Mouse (Mus musculus): ENCODE data around the gene Sdsl. TPM values are rescaled to one million over a fixed set of nuclear protein-coding genes. Genes with fewer than 3 reads are reported as not detected.

Sdsl gene
- polyA plus RNA-seq, 1 experiment, result not detected

DNA sequence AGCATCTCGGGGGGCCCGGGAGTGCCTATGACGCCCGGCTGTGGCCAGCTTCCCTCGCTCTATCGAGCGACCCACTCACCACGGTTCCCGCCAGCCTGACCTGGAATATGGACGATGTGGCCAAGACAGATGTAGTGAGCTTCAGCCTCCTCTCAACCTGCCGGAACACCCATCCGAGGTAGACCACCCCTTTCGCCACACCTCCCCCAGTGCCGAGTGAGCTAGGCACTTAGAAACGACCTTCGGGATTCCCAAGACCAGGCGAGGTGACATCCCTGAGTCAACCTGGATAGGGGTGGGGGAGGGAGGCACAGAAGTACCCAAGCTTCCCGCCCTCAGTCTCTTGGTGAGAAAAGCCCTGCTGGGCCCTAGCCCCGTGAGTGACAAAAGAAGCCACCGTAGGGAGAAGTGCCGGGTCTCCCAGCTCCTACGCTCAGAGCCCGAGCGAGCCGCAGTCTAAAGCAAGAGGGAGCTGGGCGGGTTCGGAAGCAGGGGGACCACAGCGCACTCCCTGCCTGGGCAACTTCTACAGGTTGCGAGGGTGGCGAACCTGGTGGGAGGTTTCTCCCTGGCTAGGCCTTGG lies 41.5 kb downstream of the Sdsl start:
- Histone ChIP-seq H3K4me1 (ENCODE audit: control insufficient read depth, insufficient read depth, low read length) (peaks cover 7% of the 10 kb centered on the region; the same call in 1 of the 2 replicates), H3K27ac (ENCODE audit: insufficient read depth, low read depth, low read length) (no peak overlapping the region), H3K4me3 (ENCODE audit: insufficient read depth, low read depth, low read length) (no peak overlapping the region)
- WGBS, result 3% methylated on average over 30 of the region's 30 CpGs
- TF ChIP-seq CTCF (IDR thresholded peaks at IDR 0.05; ENCODE audit: insufficient read depth, low read depth, low read length) (no peak), POLR2A (IDR thresholded peaks at IDR 0.05; ENCODE audit: insufficient read depth, low read depth, low read length) (no peak)

DNA sequence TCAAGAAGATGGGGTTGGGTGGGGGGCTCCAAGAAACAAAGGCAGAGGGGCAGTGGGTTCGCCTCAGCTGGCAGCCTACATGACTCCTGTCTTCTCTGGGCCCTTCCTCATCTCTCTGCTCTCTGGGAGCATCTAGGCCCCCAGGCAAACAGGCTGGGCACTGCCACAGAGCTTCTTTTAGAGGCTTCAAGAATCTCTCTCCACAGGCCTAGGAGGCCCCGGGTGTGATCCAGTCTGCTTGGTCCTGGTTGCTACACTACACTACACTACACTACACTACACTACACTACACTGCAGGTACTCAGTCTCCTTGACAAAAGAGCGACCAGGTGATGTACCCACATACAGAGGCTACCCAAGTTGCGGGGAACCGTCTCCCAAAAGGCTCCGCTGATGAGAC lies 42.9 kb downstream of the Sdsl start:
- H3K4me3 ChIP-seq (ENCODE audit: insufficient read depth, low read depth, low read length), result no peak overlapping the region
- no peak for TF ChIP-seq CTCF (IDR thresholded peaks at IDR 0.05; ENCODE audit: insufficient read depth, low read depth, low read length)
- 21% methylated on average over 6 of the region's 6 CpGs for WGBS
- no peak overlapping the region for H3K27ac ChIP-seq (ENCODE audit: insufficient read depth, low read depth, low read length)
- H3K4me1 ChIP-seq (ENCODE audit: control insufficient read depth, insufficient read depth, low read length), result peaks cover 7% of the 10 kb centered on the region; the same call in 1 of the 2 replicates

GRCm38 (mm10) chr5:120428990-120429389 lies 43.6 kb downstream of the Sdsl start:
- TF ChIP-seq CTCF (IDR thresholded peaks at IDR 0.05; ENCODE audit: insufficient read depth, low read depth, low read length) (no peak), POLR2A (IDR thresholded peaks at IDR 0.05; ENCODE audit: insufficient read depth, low read depth, low read length) (no peak)
- Histone ChIP-seq H3K4me3 (ENCODE audit: insufficient read depth, low read depth, low read length) (no peak overlapping the region), H3K27ac (ENCODE audit: insufficient read depth, low read depth, low read length) (no peak overlapping the region), H3K4me1 (ENCODE audit: control insufficient read depth, insufficient read depth, low read length) (peaks cover 7% of the 10 kb centered on the region; the same call in 1 of the 2 replicates)
- WGBS, result 6% methylated on average over 5 of the region's 6 CpGs

GRCm38 (mm10) chr5:120428189-120428838 lies 44.3 kb downstream of the Sdsl start:
- TF ChIP-seq POLR2A (IDR thresholded peaks at IDR 0.05; ENCODE audit: insufficient read depth, low read depth, low read length) (no peak), CTCF (IDR thresholded peaks at IDR 0.05; ENCODE audit: insufficient read depth, low read depth, low read length) (no peak)
- no peak overlapping the region for H3K4me3 ChIP-seq (ENCODE audit: insufficient read depth, low read depth, low read length)

GRCm38 (mm10) chr5:120427451-120427938 lies 45.1 kb downstream of the Sdsl start:
- Histone ChIP-seq H3K27ac (ENCODE audit: insufficient read depth, low read depth, low read length) (no peak overlapping the region), H3K4me3 (ENCODE audit: insufficient read depth, low read depth, low read length) (no peak overlapping the region), H3K4me1 (ENCODE audit: control insufficient read depth, insufficient read depth, low read length) (peaks cover 7% of the 10 kb centered on the region; the same call in 1 of the 2 replicates)
- 1% methylated on average over 33 of the region's 33 CpGs for WGBS
- no peak for TF ChIP-seq POLR2A (IDR thresholded peaks at IDR 0.05; ENCODE audit: insufficient read depth, low read depth, low read length)
- TF ChIP-seq CTCF (IDR thresholded peaks at IDR 0.05; ENCODE audit: insufficient read depth, low read depth, low read length), result no peak

More at GRCm38 (mm10) chr5:120428189-120428838, 44.3 kb downstream of the Sdsl start:
- Histone ChIP-seq H3K4me1 (ENCODE audit: control insufficient read depth, insufficient read depth, low read length) (peaks cover 7% of the 10 kb centered on the region; the same call in 1 of the 2 replicates), H3K27ac (ENCODE audit: insufficient read depth, low read depth, low read length) (no peak overlapping the region)
- 5% methylated on average over 21 of the region's 21 CpGs for WGBS

DNA sequence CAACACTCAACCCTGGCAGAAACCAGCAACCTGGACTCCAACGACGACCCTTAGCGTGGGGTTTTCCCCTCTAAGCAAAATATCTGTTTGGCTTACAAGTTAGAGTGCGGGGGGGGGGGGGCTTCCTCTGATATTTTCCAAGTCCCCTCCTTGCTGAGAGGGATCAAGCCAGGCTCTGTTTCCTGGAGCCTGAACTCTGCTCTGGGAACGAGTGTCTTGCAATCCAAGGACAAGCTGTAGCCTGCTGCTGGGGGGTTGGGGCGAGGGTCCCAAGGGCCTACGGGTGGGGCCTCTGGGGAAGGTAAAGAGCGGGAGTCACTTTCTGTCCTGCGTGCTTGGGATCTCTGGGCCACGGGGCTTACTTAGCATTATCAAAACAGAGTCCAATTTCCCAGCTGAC lies 46.0 kb downstream of the Sdsl start:
- H3K4me1 ChIP-seq (ENCODE audit: control insufficient read depth, insufficient read depth, low read length), result peaks cover 3% of the 10 kb centered on the region; the same call in 1 of the 2 replicates
- WGBS, result 2% methylated on average over 10 of the region's 10 CpGs
- no peak overlapping the region for H3K27ac ChIP-seq (ENCODE audit: insufficient read depth, low read depth, low read length)
- H3K4me3 ChIP-seq (ENCODE audit: insufficient read depth, low read depth, low read length), result no peak overlapping the region
- TF ChIP-seq CTCF (IDR thresholded peaks at IDR 0.05; ENCODE audit: insufficient read depth, low read depth, low read length), result no peak
- TF ChIP-seq POLR2A (IDR thresholded peaks at IDR 0.05; ENCODE audit: insufficient read depth, low read depth, low read length), result no peak

- Histone ChIP-seq H3K27ac (ENCODE audit: insufficient read depth, low read depth, low read length) (no peak overlapping the region), H3K4me3 (ENCODE audit: insufficient read depth, low read depth, low read length) (no peak overlapping the region), H3K4me1 (ENCODE audit: control insufficient read depth, insufficient read depth, low read length) (peaks cover 3% of the 10 kb centered on the region; the same call in 1 of the 2 replicates)
- WGBS, result 2% methylated on average over 18 of the region's 20 CpGs
- TF ChIP-seq CTCF (IDR thresholded peaks at IDR 0.05; ENCODE audit: insufficient read depth, low read depth, low read length), result no peak
- TF ChIP-seq POLR2A (IDR thresholded peaks at IDR 0.05; ENCODE audit: insufficient read depth, low read depth, low read length), result no peak
These were observed 46.9 kb downstream of the Sdsl start for GRCm38 (mm10) chr5:120425711-120426110.

DNA sequence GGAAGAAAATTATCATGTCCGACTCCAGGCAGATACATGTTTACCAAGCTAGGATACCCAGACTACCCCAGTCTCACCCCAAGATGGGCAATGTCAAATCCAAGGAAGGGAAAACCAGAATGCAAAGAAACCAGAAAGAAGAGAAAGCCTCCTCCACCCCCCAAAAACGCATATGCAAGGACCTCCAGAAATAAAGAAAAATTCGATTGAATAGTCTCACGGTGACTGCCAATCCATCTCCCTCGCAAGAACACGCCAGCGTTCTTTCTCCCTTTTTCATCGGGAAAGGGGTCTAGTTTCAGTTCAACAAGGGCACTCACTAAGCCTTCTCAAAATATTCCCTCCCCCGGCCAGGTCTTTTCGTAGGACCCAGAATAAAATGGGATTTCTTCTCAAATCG lies 48.0 kb downstream of the Sdsl start:
- 2% methylated on average over 11 of the region's 11 CpGs for WGBS
- peaks cover 3% of the 10 kb centered on the region; the same call in 1 of the 2 replicates for H3K4me1 ChIP-seq (ENCODE audit: control insufficient read depth, insufficient read depth, low read length)
- TF ChIP-seq POLR2A (IDR thresholded peaks at IDR 0.05; ENCODE audit: insufficient read depth, low read depth, low read length), result no peak
- no peak for TF ChIP-seq CTCF (IDR thresholded peaks at IDR 0.05; ENCODE audit: insufficient read depth, low read depth, low read length)
- H3K27ac ChIP-seq (ENCODE audit: insufficient read depth, low read depth, low read length), result no peak overlapping the region
- H3K4me3 ChIP-seq (ENCODE audit: insufficient read depth, low read depth, low read length), result no peak overlapping the region

DNA sequence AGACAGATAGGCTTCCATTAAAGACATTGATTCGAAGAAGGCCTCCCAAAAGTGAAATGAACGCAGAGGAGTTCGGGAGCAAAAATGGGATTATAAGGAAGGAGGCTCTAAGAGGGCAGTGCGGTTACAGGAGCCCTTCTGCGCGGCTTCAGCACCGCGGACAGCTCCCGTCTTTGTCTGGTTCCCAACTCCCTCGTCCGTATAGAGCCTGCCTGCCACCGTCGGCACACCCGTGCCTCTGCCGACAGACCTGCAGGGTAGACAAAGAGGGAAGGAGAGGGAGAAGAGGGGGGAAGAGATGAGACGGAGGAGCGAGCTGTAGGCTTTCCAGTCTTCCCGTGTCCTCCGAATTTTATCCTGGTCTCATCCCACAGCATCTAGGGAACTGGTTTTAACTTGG lies 48.6 kb downstream of the Sdsl start:
- WGBS, result 2% methylated on average over 19 of the region's 19 CpGs
- Histone ChIP-seq H3K4me1 (ENCODE audit: control insufficient read depth, insufficient read depth, low read length) (peaks cover 3% of the 10 kb centered on the region; the same call in 1 of the 2 replicates), H3K27ac (ENCODE audit: insufficient read depth, low read depth, low read length) (no peak overlapping the region), H3K4me3 (ENCODE audit: insufficient read depth, low read depth, low read length) (no peak overlapping the region)
- TF ChIP-seq POLR2A (IDR thresholded peaks at IDR 0.05; ENCODE audit: insufficient read depth, low read depth, low read length) (no peak), CTCF (IDR thresholded peaks at IDR 0.05; ENCODE audit: insufficient read depth, low read depth, low read length) (no peak)

All from olfactory bulb, adult 2 months (tissue).